Mouse (Mus musculus): ENCODE results near the gene Dscaml1. TPM values are rescaled to one million over a fixed set of nuclear protein-coding genes. Genes with fewer than 3 reads are reported as not detected.

The Dscaml1 gene
- polyA plus RNA-seq, 1 experiment, result 0.80 TPM

DNA sequence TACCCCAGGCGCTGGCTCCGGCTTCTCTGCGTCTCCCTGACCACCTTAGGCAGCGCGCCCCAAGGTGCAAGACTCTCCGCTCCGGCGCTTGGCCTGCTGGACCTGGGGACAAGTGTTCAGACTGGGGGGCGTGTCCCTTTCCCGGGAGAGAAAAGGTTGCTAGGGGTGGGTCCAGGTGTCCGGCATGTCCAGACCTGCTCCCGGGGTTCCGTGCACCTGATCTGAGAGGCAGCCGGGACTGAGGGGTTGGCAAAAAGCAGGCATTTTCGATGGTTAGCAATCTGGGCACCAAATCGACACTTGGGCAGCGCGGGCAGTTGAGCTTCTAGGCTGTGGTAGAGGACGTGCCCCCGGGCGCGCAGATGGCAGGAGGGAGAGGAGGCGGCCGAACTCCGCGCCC is 4.7 kb downstream of the Dscaml1 start:
- peaks cover 4% of the 10 kb centered on the region; the same call in 1 of the 2 replicates for H3K27me3 ChIP-seq (replicated peaks; ENCODE audit: control insufficient read depth, insufficient read depth, low read length)

DNA sequence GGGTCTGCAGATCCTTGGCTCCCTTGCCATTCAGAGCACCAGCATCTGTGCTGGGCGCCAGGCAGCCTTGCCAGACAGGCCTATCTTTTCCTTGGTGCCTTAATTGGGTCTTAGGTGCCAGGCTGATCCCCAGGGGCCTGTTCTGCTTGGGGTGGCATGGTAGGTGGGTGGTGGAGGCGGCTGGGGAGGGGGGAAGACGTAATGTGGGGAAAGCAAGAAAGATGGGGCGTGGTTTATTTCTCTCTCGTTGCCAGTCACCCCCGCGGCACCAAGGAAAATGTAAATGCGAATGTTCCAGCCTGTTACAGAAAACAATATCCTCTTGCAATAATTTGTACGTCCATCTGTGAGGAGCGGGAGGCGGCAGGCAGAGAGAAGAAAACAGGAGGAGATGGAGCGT is 6.2 kb downstream of the Dscaml1 start:
- Histone ChIP-seq H3K4me1 (ENCODE audit: control insufficient read depth, insufficient read depth, low read length) (no peaks in the 10 kb centered on the region), H3K4me3 (ENCODE audit: insufficient read depth, low read depth, low read length) (no peak overlapping the region), H3K36me3 (ENCODE audit: control insufficient read depth, insufficient read depth, low read length) (no peaks in the 10 kb centered on the region), H3K27ac (ENCODE audit: insufficient read depth, low read depth, low read length) (no peak overlapping the region), H3K27me3 (replicated peaks; ENCODE audit: control insufficient read depth, insufficient read depth, low read length) (peaks cover 4% of the 10 kb centered on the region; the same call in 1 of the 2 replicates)
- no peak for TF ChIP-seq CTCF (conservative IDR thresholded peaks at IDR 0.05; ENCODE audit: insufficient read depth, insufficient read length, low read depth, low read length)
- no peak for TF ChIP-seq POLR2A (IDR thresholded peaks at IDR 0.05; ENCODE audit: low read depth, low read length)
- WGBS, result 76% methylated on average over 12 of the region's 12 CpGs
- no peak for DNase-seq

More for the DNA sequence above, 4.7 kb downstream of the Dscaml1 start:
- 3% methylated on average over 26 of the region's 26 CpGs for WGBS
- TF ChIP-seq CTCF (conservative IDR thresholded peaks at IDR 0.05; ENCODE audit: insufficient read depth, insufficient read length, low read depth, low read length) (no peak), POLR2A (IDR thresholded peaks at IDR 0.05; ENCODE audit: low read depth, low read length) (no peak)
- no peak overlapping the region for H3K27ac ChIP-seq (ENCODE audit: insufficient read depth, low read depth, low read length)
- no peaks in the 10 kb centered on the region for H3K36me3 ChIP-seq (ENCODE audit: control insufficient read depth, insufficient read depth, low read length)
- DNase-seq, result peak; percentile 42
- peak overlapping the region; percentile 37 for H3K4me3 ChIP-seq (ENCODE audit: insufficient read depth, low read depth, low read length)
- H3K4me1 ChIP-seq (ENCODE audit: control insufficient read depth, insufficient read depth, low read length), result no peaks in the 10 kb centered on the region

GRCm38 (mm10) chr9:45433119-45433518 is 6.7 kb downstream of the Dscaml1 start:
- WGBS, result 83% methylated on average over 9 of the region's 9 CpGs
- Histone ChIP-seq H3K27me3 (replicated peaks; ENCODE audit: control insufficient read depth, insufficient read depth, low read length) (peaks cover 4% of the 10 kb centered on the region; the same call in 1 of the 2 replicates), H3K4me3 (ENCODE audit: insufficient read depth, low read depth, low read length) (no peak overlapping the region), H3K4me1 (ENCODE audit: control insufficient read depth, insufficient read depth, low read length) (no peaks in the 10 kb centered on the region), H3K36me3 (ENCODE audit: control insufficient read depth, insufficient read depth, low read length) (no peaks in the 10 kb centered on the region), H3K27ac (ENCODE audit: insufficient read depth, low read depth, low read length) (no peak overlapping the region)
- TF ChIP-seq POLR2A (IDR thresholded peaks at IDR 0.05; ENCODE audit: low read depth, low read length), result no peak
- no peak for TF ChIP-seq CTCF (conservative IDR thresholded peaks at IDR 0.05; ENCODE audit: insufficient read depth, insufficient read length, low read depth, low read length)
- DNase-seq, result no peak

DNA sequence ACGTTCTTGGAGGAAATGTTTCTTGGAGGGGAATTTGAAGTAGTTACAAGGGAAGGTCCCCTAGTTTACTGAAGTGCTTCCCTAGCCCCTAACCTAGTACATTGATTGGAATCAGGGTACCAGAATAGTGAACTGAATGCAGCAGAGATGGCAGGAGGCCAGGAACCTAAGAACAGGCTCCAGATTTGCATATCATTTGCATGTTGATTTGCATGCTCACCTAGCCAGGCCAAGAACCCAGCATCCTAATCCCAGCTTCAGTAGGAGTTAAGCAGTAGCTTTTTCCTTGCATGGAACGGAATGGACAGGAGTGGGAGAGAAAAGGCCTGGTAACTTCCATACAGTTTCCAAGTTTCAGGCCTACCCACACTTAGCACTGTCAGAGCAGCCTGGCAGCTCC is 7.7 kb downstream of the Dscaml1 start:
- peaks cover 4% of the 10 kb centered on the region; the same call in 1 of the 2 replicates for H3K27me3 ChIP-seq (replicated peaks; ENCODE audit: control insufficient read depth, insufficient read depth, low read length)
- 76% methylated on average over 2 of the region's 2 CpGs for WGBS

DNA sequence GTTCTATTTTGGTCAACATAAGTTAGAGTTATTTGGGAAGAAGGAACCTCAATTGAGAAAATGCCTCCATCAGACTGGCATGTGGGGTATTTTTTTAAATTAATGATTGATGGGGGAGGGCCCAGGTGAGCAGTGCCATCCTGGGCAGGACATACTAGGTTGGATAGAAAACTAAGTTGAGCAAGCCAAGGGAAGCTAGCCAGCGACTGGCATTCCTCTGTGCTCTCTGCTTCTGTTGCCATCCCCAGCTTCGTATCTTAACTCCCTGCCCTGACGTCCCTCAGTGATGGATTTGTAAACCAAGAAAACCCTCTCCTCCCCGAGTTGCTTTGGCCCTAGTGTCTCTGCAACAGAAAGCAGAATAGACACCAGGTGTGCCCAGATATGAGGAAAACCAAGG is 12.6 kb downstream of the Dscaml1 start:
- WGBS, result 76% methylated on average over 4 of the region's 4 CpGs

More for the DNA sequence above, 7.7 kb downstream of the Dscaml1 start:
- TF ChIP-seq CTCF (conservative IDR thresholded peaks at IDR 0.05; ENCODE audit: insufficient read depth, insufficient read length, low read depth, low read length) (no peak), POLR2A (IDR thresholded peaks at IDR 0.05; ENCODE audit: low read depth, low read length) (no peak)
- Histone ChIP-seq H3K36me3 (ENCODE audit: control insufficient read depth, insufficient read depth, low read length) (no peaks in the 10 kb centered on the region), H3K4me3 (ENCODE audit: insufficient read depth, low read depth, low read length) (no peak overlapping the region), H3K4me1 (ENCODE audit: control insufficient read depth, insufficient read depth, low read length) (no peaks in the 10 kb centered on the region), H3K27ac (ENCODE audit: insufficient read depth, low read depth, low read length) (no peak overlapping the region)
- DNase-seq, result no peak

GRCm38 (mm10) chr9:45440083-45440784 is 13.8 kb downstream of the Dscaml1 start:
- Histone ChIP-seq H3K4me3 (ENCODE audit: insufficient read depth, low read depth, low read length) (no peak overlapping the region), H3K27ac (ENCODE audit: insufficient read depth, low read depth, low read length) (no peak overlapping the region)
- WGBS, result 76% methylated on average over 16 of the region's 16 CpGs

More for the DNA sequence above, 12.6 kb downstream of the Dscaml1 start:
- no peak overlapping the region for H3K27ac ChIP-seq (ENCODE audit: insufficient read depth, low read depth, low read length)
- no peak for DNase-seq
- H3K4me1 ChIP-seq (ENCODE audit: control insufficient read depth, insufficient read depth, low read length), result no peaks in the 10 kb centered on the region
- no peaks in the 10 kb centered on the region for H3K27me3 ChIP-seq (replicated peaks; ENCODE audit: control insufficient read depth, insufficient read depth, low read length)
- TF ChIP-seq POLR2A (IDR thresholded peaks at IDR 0.05; ENCODE audit: low read depth, low read length) (no peak), CTCF (conservative IDR thresholded peaks at IDR 0.05; ENCODE audit: insufficient read depth, insufficient read length, low read depth, low read length) (no peak)
- no peak overlapping the region for H3K4me3 ChIP-seq (ENCODE audit: insufficient read depth, low read depth, low read length)
- H3K36me3 ChIP-seq (ENCODE audit: control insufficient read depth, insufficient read depth, low read length), result no peaks in the 10 kb centered on the region

GRCm38 (mm10) chr9:45444251-45444798 is 17.9 kb downstream of the Dscaml1 start:
- DNase-seq, result no peak

More at GRCm38 (mm10) chr9:45440083-45440784, 13.8 kb downstream of the Dscaml1 start:
- no peak for DNase-seq
- TF ChIP-seq CTCF (conservative IDR thresholded peaks at IDR 0.05; ENCODE audit: insufficient read depth, insufficient read length, low read depth, low read length), result no peak
- TF ChIP-seq POLR2A (IDR thresholded peaks at IDR 0.05; ENCODE audit: low read depth, low read length), result no peak
- H3K36me3 ChIP-seq (ENCODE audit: control insufficient read depth, insufficient read depth, low read length), result no peaks in the 10 kb centered on the region
- H3K27me3 ChIP-seq (replicated peaks; ENCODE audit: control insufficient read depth, insufficient read depth, low read length), result no peaks in the 10 kb centered on the region
- H3K4me1 ChIP-seq (ENCODE audit: control insufficient read depth, insufficient read depth, low read length), result no peaks in the 10 kb centered on the region

More at GRCm38 (mm10) chr9:45444251-45444798, 17.9 kb downstream of the Dscaml1 start:
- Histone ChIP-seq H3K4me3 (ENCODE audit: insufficient read depth, low read depth, low read length) (no peak overlapping the region), H3K27me3 (replicated peaks; ENCODE audit: control insufficient read depth, insufficient read depth, low read length) (no peaks in the 10 kb centered on the region), H3K27ac (ENCODE audit: insufficient read depth, low read depth, low read length) (no peak overlapping the region), H3K4me1 (ENCODE audit: control insufficient read depth, insufficient read depth, low read length) (no peaks in the 10 kb centered on the region), H3K36me3 (ENCODE audit: control insufficient read depth, insufficient read depth, low read length) (no peaks in the 10 kb centered on the region)
- 68% methylated on average over 5 of the region's 5 CpGs for WGBS
- TF ChIP-seq CTCF (conservative IDR thresholded peaks at IDR 0.05; ENCODE audit: insufficient read depth, insufficient read length, low read depth, low read length) (no peak), POLR2A (IDR thresholded peaks at IDR 0.05; ENCODE audit: low read depth, low read length) (no peak)

All from kidney, adult 2 months (tissue).